Mouse (Mus musculus) bone marrow macrophage, adult 2 months (primary cell): Measurements from ENCODE around the gene Smad3. TPM values are rescaled to one million over a fixed set of nuclear protein-coding genes. Genes with fewer than 3 reads are reported as not detected.

ENCODE experiments used
- H3K27ac ChIP-seq: 2 replicates; pipeline ENCODE4 v1.5.1; 2012; ENCODE audit warnings: low read depth, low read length; ENCODE audit not compliant: insufficient read depth
- H3K4me1 ChIP-seq: 2 replicates; pipeline ENCODE4 v1.6.1; 2012; ENCODE audit warnings: low read length; ENCODE audit not compliant: control insufficient read depth, insufficient read depth
- H3K4me3 ChIP-seq: 2 replicates; pipeline ENCODE4 v1.5.1; 2012; ENCODE audit warnings: mild to moderate bottlenecking, low read length, moderate library complexity; ENCODE audit not compliant: insufficient read depth
- CTCF ChIP-seq: IDR thresholded peaks from 2 replicates; pipeline ENCODE4 v1.5.1; 2012; ENCODE audit warnings: low read depth, mild to moderate bottlenecking, low read length, moderate library complexity
- POLR2A ChIP-seq: IDR thresholded peaks from 2 replicates; pipeline ENCODE4 v1.6.1; 2012; ENCODE audit warnings: mild to moderate bottlenecking, low read depth, low read length, borderline replicate concordance
- polyA plus RNA-seq: library from polyadenylated mRNA; stranded (reverse); fragments of >200 nt; gene quantifications from 2 replicates; pipeline ENCODE4 v1.2.4, GENCODE M21; 2012; ENCODE audit not compliant: missing spikeins, insufficient read depth, insufficient read length

Smad3 gene
- polyA plus RNA-seq, 1 experiment, result 6.5 TPM

DNA sequence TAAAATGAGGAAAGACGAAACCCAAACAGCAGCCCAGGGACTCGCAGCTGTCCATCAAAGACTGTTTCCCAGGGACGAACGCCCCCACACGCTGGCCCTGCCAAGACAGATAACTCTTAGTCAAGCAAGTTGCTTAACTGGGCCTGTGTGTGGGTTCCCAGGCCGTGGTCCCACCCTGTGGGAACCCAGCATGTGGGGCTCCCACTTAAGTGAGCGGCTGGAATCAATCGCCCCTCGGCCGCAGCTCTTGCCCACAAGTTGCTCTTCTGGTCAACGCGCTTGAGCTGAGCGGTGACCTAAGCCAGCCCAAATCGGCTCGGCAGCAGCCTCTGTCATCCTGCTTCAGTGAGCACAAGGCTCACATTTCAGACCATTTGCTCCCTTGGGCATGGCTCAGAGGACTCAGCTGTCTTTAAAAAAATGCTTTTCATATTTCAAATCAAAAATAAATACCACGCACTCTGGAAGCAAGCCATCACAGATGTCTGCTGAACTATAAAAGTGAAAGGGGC, 55.2 kb downstream of the Smad3 start:
- Histone ChIP-seq H3K4me1 (peaks cover 37% of the 10 kb centered on the region), H3K4me3 (no peak overlapping the region), H3K27ac (no peak overlapping the region)
- no peak for TF ChIP-seq CTCF
- TF ChIP-seq POLR2A, result no peak

DNA sequence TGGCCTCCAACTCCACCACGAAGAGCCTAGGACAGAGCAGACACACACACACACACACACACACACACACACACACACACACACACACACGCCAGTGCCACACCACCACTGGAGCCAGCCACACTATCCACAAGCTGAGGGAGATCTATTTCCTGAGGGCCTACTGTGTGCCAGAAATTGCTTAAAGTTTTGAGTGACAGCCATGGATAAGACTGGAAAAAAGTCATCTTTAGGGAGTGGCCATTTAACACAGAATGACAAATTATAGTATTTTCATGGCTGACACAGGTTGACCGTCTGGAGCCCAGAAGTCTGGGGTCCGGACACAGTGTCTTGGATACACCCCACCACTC, 55.9 kb downstream of the Smad3 start:
- H3K4me3 ChIP-seq, result no peak overlapping the region
- H3K4me1 ChIP-seq, result peaks cover 31% of the 10 kb centered on the region
- no peak overlapping the region for H3K27ac ChIP-seq
- no peak for TF ChIP-seq CTCF

DNA sequence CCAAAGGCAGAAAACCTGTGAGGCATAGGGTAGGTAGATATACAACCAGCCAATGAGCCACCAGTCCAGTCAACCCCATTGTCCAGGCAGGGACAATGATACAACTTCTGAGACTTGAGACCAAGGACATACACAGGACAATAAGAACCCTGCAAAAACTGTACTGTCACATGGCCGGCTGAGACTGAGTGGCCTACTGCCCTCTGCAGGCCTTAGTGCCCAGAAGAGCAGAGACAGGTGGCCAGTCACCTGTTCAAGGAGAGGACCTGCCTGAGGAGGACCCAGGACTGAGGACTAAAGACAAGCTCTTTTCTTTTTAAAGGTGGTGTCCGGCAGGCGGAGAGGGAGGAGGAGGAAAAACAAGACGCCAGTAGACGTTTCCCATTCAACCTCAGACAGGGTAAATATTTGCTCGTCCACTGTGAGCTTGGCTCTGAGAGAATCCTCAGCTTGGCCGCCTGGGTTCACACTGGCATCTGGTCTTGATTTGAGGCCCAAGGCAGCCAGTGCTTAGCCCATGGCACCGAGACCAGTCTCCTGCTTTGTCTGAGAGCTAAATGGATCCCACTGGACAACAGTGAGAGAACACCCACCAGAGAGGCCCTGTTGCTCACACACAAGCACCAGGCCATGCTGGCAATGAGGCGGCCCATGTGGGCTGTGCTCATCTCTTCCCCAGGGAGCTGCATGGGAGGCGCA, 56.4 kb downstream of the Smad3 start:
- TF ChIP-seq POLR2A, result no peak
- Histone ChIP-seq H3K4me1 (peaks cover 26% of the 10 kb centered on the region), H3K4me3 (no peak overlapping the region), H3K27ac (no peak overlapping the region)

DNA sequence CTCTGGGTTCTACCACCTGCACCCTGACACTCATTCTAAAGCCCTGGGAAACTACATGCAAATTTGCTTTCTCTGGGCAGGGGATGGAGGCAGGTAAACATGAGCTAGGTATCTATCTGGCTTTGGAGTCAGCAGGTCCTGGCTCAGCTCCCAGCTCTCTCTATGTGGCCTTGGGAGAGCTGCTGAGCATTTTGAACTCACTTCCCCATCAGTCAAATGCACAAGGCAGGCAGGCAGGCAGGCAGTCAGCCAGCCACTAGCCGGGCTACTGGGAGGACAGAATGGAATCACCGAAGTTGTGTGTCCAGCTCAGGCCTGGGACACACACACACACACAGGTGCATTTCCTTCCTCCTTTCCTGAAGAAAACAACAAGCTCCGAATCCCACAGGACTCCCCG, 58.6 kb downstream of the Smad3 start:
- TF ChIP-seq POLR2A (no peak), CTCF (no peak)
- Histone ChIP-seq H3K27ac (no peak overlapping the region), H3K4me3 (no peak overlapping the region), H3K4me1 (peaks cover 12% of the 10 kb centered on the region)

DNA sequence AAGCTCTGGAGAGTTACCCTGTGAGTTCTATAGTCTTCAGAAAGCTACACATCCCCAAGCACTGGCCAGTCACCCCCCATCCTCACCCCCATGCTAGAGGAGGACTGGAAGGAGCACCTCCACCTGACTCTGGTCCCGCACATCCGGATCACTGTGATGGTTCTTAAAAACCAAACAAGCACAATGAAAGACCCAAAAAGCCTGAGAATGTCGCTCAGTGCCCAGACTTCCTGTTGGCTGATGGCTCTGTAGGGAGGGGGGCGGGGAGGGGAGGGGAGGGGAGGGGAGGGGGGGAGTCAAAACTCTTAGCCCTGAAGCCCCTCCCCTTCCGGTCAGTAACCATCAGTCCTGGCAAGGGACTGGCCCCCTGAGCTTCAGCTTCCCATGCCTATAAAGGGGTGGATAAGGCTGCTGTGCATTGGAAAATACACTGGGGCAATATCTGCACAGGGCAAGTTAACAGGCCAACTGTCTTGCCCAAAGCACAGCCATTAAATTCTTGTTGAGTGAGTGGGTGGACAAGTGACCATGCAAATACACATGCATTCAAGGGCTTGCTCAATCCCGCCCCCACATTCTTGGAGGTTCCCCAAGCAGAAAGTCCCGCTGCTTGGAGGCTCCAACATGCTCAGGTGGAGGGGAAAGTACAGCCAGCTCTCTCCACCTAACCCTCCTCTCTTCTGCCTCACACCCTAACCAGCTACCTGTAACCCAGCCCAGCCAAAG, 59.3 kb downstream of the Smad3 start:
- H3K27ac ChIP-seq, result no peak overlapping the region
- peaks cover 10% of the 10 kb centered on the region for H3K4me1 ChIP-seq
- TF ChIP-seq CTCF (no peak), POLR2A (no peak)
- H3K4me3 ChIP-seq, result no peak overlapping the region

DNA sequence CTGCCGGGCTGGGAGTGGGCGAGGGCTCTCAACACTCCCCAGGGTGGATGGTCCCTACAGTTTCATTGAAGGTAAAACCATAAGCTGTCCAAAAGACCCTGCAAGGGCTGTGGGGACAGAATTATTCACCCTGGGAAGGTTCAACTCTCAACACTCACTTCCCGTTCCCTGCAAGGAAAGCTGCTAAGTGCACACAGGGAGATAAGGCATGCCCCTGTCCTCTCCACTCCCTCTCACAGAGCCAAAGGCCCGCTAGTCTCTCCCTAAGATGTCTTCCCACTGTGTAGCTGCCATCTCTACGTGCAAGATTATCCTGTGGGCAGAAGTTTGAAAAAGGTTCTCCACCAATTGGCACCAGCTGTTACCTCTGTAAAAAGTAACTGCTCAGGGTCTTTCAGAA, 60.2 kb downstream of the Smad3 start:
- no peak overlapping the region for H3K4me3 ChIP-seq
- peaks cover 5% of the 10 kb centered on the region for H3K4me1 ChIP-seq
- H3K27ac ChIP-seq, result no peak overlapping the region
- TF ChIP-seq CTCF (no peak), POLR2A (no peak)

DNA sequence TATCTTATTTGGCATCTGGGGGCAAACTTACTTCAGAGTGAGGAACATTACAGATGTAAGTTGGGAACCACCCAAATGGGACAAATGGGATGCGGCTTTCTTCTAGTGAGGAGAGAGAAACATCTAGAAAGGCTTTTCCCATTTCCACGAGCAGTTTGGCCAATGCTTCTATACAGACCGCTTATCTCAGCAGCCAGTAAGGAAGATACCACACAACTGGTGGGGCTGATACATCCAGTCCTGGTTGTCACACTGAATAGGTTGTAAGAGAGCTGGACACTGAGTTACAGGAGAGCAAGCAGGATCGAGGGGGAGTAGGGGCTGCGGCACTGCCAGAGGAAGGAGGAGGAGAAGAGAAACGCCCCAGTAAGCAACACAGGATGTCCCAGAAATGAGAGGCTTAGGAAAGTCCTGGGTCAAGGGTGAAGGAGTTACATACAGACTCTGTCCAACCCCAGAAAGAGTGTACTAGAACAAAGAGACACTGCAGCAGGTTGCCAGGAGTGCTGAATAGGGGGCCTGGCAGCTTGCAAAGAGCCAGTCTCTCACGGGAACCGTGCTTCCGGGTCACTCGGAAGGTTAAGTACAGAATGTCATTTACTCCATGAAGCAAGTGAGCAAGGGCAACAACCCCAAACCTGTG, 61.2 kb downstream of the Smad3 start:
- H3K4me1 ChIP-seq, result peaks cover 5% of the 10 kb centered on the region
- H3K27ac ChIP-seq, result no peak overlapping the region

DNA sequence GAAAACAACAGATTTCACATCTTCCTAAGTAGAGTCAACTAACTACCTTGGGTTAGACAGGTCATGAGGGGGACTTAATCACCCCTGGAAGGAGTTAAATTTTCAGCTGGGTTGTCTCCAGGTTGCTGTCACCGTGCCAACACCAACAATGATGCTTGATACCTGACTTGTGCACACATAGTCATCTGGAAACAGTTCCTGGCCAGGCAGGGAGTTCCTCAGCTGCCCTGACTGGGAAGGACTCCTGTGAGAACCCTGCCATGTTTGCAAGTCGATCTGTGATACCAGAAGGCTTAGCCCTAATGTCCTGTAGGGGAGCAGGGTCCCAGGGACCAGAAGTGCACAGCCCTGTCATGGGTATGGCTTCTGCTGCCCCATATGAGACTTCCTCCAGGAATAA, 65.8 kb downstream of the Smad3 start:
- TF ChIP-seq CTCF (no peak), POLR2A (no peak)
- H3K27ac ChIP-seq, result no peak overlapping the region
- no peak overlapping the region for H3K4me3 ChIP-seq
- peaks cover 6% of the 10 kb centered on the region for H3K4me1 ChIP-seq

More for the DNA sequence above, 61.2 kb downstream of the Smad3 start:
- TF ChIP-seq POLR2A (no peak), CTCF (no peak)
- H3K4me3 ChIP-seq, result no peak overlapping the region

DNA sequence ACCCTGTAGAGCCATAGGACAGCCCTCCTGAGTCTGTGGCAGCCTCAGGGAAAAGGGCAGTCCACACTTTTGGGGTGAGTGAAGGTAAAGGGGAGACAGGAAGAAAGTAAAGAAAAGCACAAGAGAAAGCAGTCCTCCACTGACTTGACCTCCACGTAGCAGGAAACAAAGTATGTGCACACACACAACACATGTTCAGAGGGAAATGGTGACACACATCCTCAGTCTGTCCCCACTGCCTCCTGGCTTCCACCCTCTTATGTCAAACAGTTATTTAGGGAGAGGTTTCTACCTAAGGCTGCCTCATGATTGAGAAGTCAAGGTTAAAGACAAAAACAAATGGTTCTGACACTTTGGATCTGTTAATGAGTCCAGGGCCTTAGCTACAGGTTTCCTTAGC, 67.3 kb downstream of the Smad3 start:
- Histone ChIP-seq H3K4me1 (peaks cover 6% of the 10 kb centered on the region), H3K27ac (no peak overlapping the region), H3K4me3 (no peak overlapping the region)
- TF ChIP-seq POLR2A, result no peak

DNA sequence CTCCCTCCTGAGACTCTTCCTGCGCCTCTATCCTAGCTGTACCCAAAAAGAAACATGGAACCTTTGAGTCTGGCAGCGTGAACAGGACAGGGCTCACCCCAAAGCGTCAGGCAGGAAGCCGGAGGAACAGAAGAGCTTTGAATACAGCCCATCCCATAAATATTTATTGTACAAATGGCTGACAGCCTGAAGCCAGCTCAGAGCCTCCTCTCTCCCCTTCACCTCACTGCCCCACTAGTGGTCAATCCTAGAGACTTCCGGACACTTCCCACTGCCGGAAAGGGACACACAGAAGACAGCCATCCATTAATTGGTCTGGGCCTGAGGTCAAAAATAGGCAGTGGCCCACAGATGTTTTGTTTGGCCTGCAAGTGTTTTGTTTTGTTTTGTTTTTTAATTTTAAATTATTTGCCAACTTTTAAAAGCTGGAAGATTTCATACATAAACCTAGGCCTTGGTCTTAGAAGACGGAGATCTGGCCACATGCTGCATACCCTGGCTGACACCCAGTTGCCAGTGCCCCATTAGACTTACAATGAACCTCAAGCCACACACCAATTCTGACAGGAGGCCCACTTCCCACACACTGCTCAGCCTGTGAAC, 70.3 kb downstream of the Smad3 start:
- no peak for TF ChIP-seq CTCF
- TF ChIP-seq POLR2A, result no peak
- Histone ChIP-seq H3K4me3 (no peak overlapping the region), H3K27ac (no peak overlapping the region), H3K4me1 (peaks cover 12% of the 10 kb centered on the region)
